Mouse (Mus musculus): ENCODE results near the gene Mre11a. TPM values are rescaled to one million over a fixed set of nuclear protein-coding genes. Genes with fewer than 3 reads are reported as not detected.

The Mre11a gene
- polyA plus RNA-seq, 1 experiment = 10.8 TPM

GRCm38 (mm10) chr9:14764765-14765164 is 19.7 kb upstream of the Mre11a start:
- peak; percentile 68; the same call in 1 of the 2 replicates for TF ChIP-seq CTCF (IDR thresholded peaks at IDR 0.05; ENCODE audit: borderline replicate concordance, extremely low read depth, insufficient read depth, insufficient read length)
- no peak for TF ChIP-seq POLR2A (IDR thresholded peaks at IDR 0.05; ENCODE audit: borderline replicate concordance, extremely low read depth, insufficient read depth, insufficient read length, poor library complexity, severe bottlenecking)
- peak; percentile 56 for DNase-seq (ENCODE audit: low read depth)

GRCm38 (mm10) chr9:14769811-14770210 is 14.6 kb upstream of the Mre11a start:
- TF ChIP-seq POLR2A (IDR thresholded peaks at IDR 0.05; ENCODE audit: borderline replicate concordance, extremely low read depth, insufficient read depth, insufficient read length, poor library complexity, severe bottlenecking) = no peak
- DNase-seq (ENCODE audit: low read depth) = peak; percentile 43

- TF ChIP-seq CTCF (IDR thresholded peaks at IDR 0.05; ENCODE audit: borderline replicate concordance, extremely low read depth, insufficient read depth, insufficient read length) = no peak
- no peak for TF ChIP-seq POLR2A (IDR thresholded peaks at IDR 0.05; ENCODE audit: borderline replicate concordance, extremely low read depth, insufficient read depth, insufficient read length, poor library complexity, severe bottlenecking)
- peak; percentile 42 for DNase-seq (ENCODE audit: low read depth)
Measured at GRCm38 (mm10) chr9:14770803-14771471, 13.5 kb upstream of the Mre11a start, which contains the start of gene 1700012B09Rik. Gene 1700012B09Rik (minus strand): TSS chr9:14771030.

GRCm38 (mm10) chr9:14772074-14772473 is 12.4 kb upstream of the Mre11a start:
- no peak for DNase-seq (ENCODE audit: low read depth)
- TF ChIP-seq CTCF (IDR thresholded peaks at IDR 0.05; ENCODE audit: borderline replicate concordance, extremely low read depth, insufficient read depth, insufficient read length) = no peak
- TF ChIP-seq POLR2A (IDR thresholded peaks at IDR 0.05; ENCODE audit: borderline replicate concordance, extremely low read depth, insufficient read depth, insufficient read length, poor library complexity, severe bottlenecking) = no peak

- no peak for TF ChIP-seq POLR2A (IDR thresholded peaks at IDR 0.05; ENCODE audit: borderline replicate concordance, extremely low read depth, insufficient read depth, insufficient read length, poor library complexity, severe bottlenecking)
- TF ChIP-seq CTCF (IDR thresholded peaks at IDR 0.05; ENCODE audit: borderline replicate concordance, extremely low read depth, insufficient read depth, insufficient read length) = peak; percentile 16; the same call in 1 of the 2 replicates
- peak; percentile 22 for DNase-seq (ENCODE audit: low read depth)
Measured at GRCm38 (mm10) chr9:14773813-14774212, 10.6 kb upstream of the Mre11a start.

- TF ChIP-seq CTCF (IDR thresholded peaks at IDR 0.05; ENCODE audit: borderline replicate concordance, extremely low read depth, insufficient read depth, insufficient read length) = no peak
- no peak for TF ChIP-seq POLR2A (IDR thresholded peaks at IDR 0.05; ENCODE audit: borderline replicate concordance, extremely low read depth, insufficient read depth, insufficient read length, poor library complexity, severe bottlenecking)
- no peak for DNase-seq (ENCODE audit: low read depth)
Measured at GRCm38 (mm10) chr9:14778341-14778740, 6.1 kb upstream of the Mre11a start.

GRCm38 (mm10) chr9:14787356-14787755 is 2.9 kb downstream of the Mre11a start:
- no peak for TF ChIP-seq POLR2A (IDR thresholded peaks at IDR 0.05; ENCODE audit: borderline replicate concordance, extremely low read depth, insufficient read depth, insufficient read length, poor library complexity, severe bottlenecking)
- TF ChIP-seq CTCF (IDR thresholded peaks at IDR 0.05; ENCODE audit: borderline replicate concordance, extremely low read depth, insufficient read depth, insufficient read length) = no peak

GRCm38 (mm10) chr9:14805714-14806113 is 21.3 kb downstream of the Mre11a start:
- DNase-seq (ENCODE audit: low read depth) = no peak
- TF ChIP-seq POLR2A (IDR thresholded peaks at IDR 0.05; ENCODE audit: borderline replicate concordance, extremely low read depth, insufficient read depth, insufficient read length, poor library complexity, severe bottlenecking) = no peak
- no peak for TF ChIP-seq CTCF (IDR thresholded peaks at IDR 0.05; ENCODE audit: borderline replicate concordance, extremely low read depth, insufficient read depth, insufficient read length)

More at GRCm38 (mm10) chr9:14787356-14787755, 2.9 kb downstream of the Mre11a start:
- no peak for DNase-seq (ENCODE audit: low read depth)

GRCm38 (mm10) chr9:14806786-14807185 is 22.3 kb downstream of the Mre11a start:
- no peak for DNase-seq (ENCODE audit: low read depth)

GRCm38 (mm10) chr9:14810111-14810510 is 25.7 kb downstream of the Mre11a start:
- TF ChIP-seq CTCF (IDR thresholded peaks at IDR 0.05; ENCODE audit: borderline replicate concordance, extremely low read depth, insufficient read depth, insufficient read length) (no peak), POLR2A (IDR thresholded peaks at IDR 0.05; ENCODE audit: borderline replicate concordance, extremely low read depth, insufficient read depth, insufficient read length, poor library complexity, severe bottlenecking) (no peak)
- DNase-seq (ENCODE audit: low read depth) = no peak

More at GRCm38 (mm10) chr9:14806786-14807185, 22.3 kb downstream of the Mre11a start:
- TF ChIP-seq POLR2A (IDR thresholded peaks at IDR 0.05; ENCODE audit: borderline replicate concordance, extremely low read depth, insufficient read depth, insufficient read length, poor library complexity, severe bottlenecking) = no peak
- TF ChIP-seq CTCF (IDR thresholded peaks at IDR 0.05; ENCODE audit: borderline replicate concordance, extremely low read depth, insufficient read depth, insufficient read length) = no peak

- no peak for DNase-seq (ENCODE audit: low read depth)
- TF ChIP-seq POLR2A (IDR thresholded peaks at IDR 0.05; ENCODE audit: borderline replicate concordance, extremely low read depth, insufficient read depth, insufficient read length, poor library complexity, severe bottlenecking) = no peak
- TF ChIP-seq CTCF (IDR thresholded peaks at IDR 0.05; ENCODE audit: borderline replicate concordance, extremely low read depth, insufficient read depth, insufficient read length) = no peak
Measured at GRCm38 (mm10) chr9:14821396-14821795, 36.9 kb downstream of the Mre11a start.

- peak; percentile 15; the same call in 1 of the 2 replicates for TF ChIP-seq CTCF (IDR thresholded peaks at IDR 0.05; ENCODE audit: borderline replicate concordance, extremely low read depth, insufficient read depth, insufficient read length)
- no peak for TF ChIP-seq POLR2A (IDR thresholded peaks at IDR 0.05; ENCODE audit: borderline replicate concordance, extremely low read depth, insufficient read depth, insufficient read length, poor library complexity, severe bottlenecking)
- DNase-seq (ENCODE audit: low read depth) = peak; percentile 24
Measured at GRCm38 (mm10) chr9:14824840-14825239, 40.4 kb downstream of the Mre11a start.

Data from brain, embryonic 14.5 days (tissue).